Mouse (Mus musculus) ZHBTc4 (cell line): ENCODE measurements at regions not wholly inside any gene's neighbourhood (a gene's known extent, or its start where the extent isn't known, plus 50 kb on each side); places are given as distances from the start of the nearest gene placed in this dataset.
A peak's percentile ranks its signal among the peaks of the same experiment; 100 is the strongest.

Experiments
- DNase-seq: peaks from one replicate; pipeline ENCODE4 v3.0.0-alpha.2; 2011; ENCODE audit warnings: low read depth, low spot score

GRCm38 (mm10) chr2:78012441-78012840, 66.3 kb upstream of the Cwc22 start:
- DNase-seq = peak; percentile 5

- no peak for DNase-seq
These were observed 65.6 kb upstream of the Cwc22 start for GRCm38 (mm10) chr2:78011821-78012220.

DNA sequence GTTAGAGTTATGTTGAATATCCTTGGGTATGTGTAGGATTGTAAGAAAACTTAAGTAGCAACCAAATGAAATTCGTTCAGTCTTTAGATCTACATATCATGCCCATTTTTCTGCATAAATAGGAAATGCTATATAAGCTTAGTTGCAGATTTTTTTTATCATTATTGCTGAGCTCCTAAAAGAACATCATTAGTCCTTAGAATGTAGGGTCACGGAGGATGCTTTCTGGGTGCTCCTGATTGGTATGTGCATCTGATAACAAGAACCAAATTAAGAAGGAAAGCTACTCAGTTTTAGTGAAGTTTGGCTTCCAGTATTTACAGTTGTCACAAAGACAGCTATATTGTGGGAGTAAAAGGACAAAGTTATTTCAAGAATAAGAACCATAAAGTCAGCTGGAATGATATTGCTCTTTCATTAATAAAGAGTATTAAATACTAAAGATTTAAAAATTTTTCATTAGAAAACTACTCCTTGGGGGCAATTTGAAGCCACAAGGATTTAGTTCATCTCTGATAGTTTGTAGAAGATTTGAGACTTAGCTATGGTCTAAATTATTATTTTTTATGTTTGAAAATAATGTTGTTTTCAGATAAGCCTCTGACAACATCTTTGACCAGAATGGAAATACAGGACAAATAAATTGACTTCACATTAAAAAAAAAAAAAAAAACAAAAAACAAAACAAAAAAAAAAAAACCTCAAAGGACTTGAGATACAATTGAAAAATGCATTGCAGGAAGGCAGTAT, 65.1 kb upstream of the Cwc22 start:
- no peak for DNase-seq

- DNase-seq = no peak
These were observed 64.0 kb upstream of the Cwc22 start for GRCm38 (mm10) chr2:78010066-78010690.

GRCm38 (mm10) chr2:78008094-78008493, 61.9 kb upstream of the Cwc22 start:
- no peak for DNase-seq

GRCm38 (mm10) chr2:78005402-78006021, 59.3 kb upstream of the Cwc22 start:
- DNase-seq = no peak

- DNase-seq = no peak
These were observed 58.3 kb upstream of the Cwc22 start for GRCm38 (mm10) chr2:78004426-78004825.
